Mouse (Mus musculus) limb, embryonic 12.5 days (tissue): Measurements from ENCODE around the gene Stat5b. TPM values are rescaled to one million over a fixed set of nuclear protein-coding genes. Genes with fewer than 3 reads are reported as not detected.

Experiments used
- ATAC-seq: fragments of 200-750 bp; cut with Nextera tagmentation; 2 replicates; pipeline ENCODE4 v1.8.0; 2017; ENCODE audit warnings: low read depth, moderate TSS enrichment; ENCODE audit not compliant: insufficient number of reproducible peaks, insufficient read depth, low FRiP score, low TSS enrichment
- H3K27ac ChIP-seq: fragments of 300-500 bp; sonication (generic); 2 replicates; pipeline ENCODE4 v1.5.1; 2016; ENCODE audit warnings: mild to moderate bottlenecking, moderate library complexity
- H3K27me3 ChIP-seq: fragments of 300-500 bp; sonication (generic); 2 replicates; pipeline ENCODE4 v1.6.1; 2016; ENCODE audit warnings: mild to moderate bottlenecking, moderate library complexity
- H3K36me3 ChIP-seq: fragments of 300-500 bp; sonication (generic); 2 replicates; pipeline ENCODE4 v1.6.1; 2016; ENCODE audit warnings: mild to moderate bottlenecking, moderate library complexity
- H3K4me1 ChIP-seq: fragments of 300-500 bp; sonication (generic); replicated peaks from 2 replicates; pipeline ENCODE4 v1.6.1; 2016
- H3K4me2 ChIP-seq: fragments of 300-500 bp; sonication (generic); 2 replicates; pipeline ENCODE4 v1.6.1; 2016; ENCODE audit warnings: mild to moderate bottlenecking, moderate library complexity
- H3K4me3 ChIP-seq: fragments of 300-500 bp; sonication (generic); replicated peaks from 2 replicates; pipeline ENCODE4 v1.5.1; 2016; ENCODE audit warnings: mild to moderate bottlenecking
- H3K9ac ChIP-seq: fragments of 300-500 bp; sonication (generic); replicated peaks from 2 replicates; pipeline ENCODE4 v1.6.1; 2016; ENCODE audit warnings: mild to moderate bottlenecking, moderate library complexity
- H3K9me3 ChIP-seq: fragments of 300-500 bp; sonication (generic); 2 replicates; pipeline ENCODE4 v1.6.1; 2016; ENCODE audit warnings: mild to moderate bottlenecking, moderate library complexity
- WGBS: fragments of 180-500 bp; shearing (Covaris S2); methylation state at CpG from one replicate; pipeline ENCODE4 v1.1.7; 2016; 5-methylcytosine and 5-hydroxymethylcytosine counted together
- polyA plus RNA-seq: library from polyadenylated mRNA; unstranded; fragments of >200 nt; fragmentation: Nextera tagmentation; extraction: Ambion mirVana; gene quantifications from 2 replicates; pipeline ENCODE4 v1.2.1, GENCODE M21; 2016

Stat5b gene
- polyA plus RNA-seq = 20.4 and 20.6 TPM in 2 replicates

DNA sequence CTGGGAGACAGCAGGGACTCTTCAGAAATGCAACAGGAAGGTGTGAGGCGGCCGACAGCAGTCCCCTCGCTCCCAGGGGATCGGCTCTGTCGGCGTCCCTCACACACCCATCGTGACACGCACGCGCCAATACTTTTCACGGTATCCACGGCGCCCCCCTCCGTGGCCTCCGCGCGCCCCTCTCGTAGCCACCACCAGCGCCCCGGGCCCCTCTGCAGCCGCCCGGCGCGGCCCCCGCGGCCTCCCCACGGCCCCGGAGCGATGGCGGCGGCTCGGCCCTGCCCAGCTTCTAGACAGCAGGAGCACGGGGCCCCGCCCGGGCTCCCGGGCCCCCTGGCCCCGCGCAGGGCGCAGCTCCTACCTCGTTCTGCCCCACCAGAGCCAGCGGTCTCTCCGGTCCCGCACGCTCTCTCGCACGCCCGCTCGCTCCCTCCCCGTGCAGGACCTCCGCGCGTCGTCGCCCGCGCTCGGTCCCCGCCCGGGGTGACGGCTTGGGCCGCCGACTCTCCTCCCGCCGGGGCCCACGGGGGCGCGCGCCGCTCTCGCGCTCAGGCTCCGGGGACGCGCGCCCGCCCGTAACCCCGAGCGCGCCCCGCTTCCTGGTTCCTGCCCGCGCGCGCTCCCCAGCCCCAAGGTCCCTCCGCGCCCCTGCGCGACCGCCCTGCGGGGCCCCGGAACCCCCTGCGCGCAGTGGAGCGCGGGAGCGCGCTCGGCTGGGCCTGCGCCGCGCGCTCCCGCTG lies at the start of gene Stat5b:
TSS of gene Stat5b (minus strand) at position 687 of the 740 bp plus-strand sequence.
- Histone ChIP-seq H3K27ac (peak within 1 kb of the TSS; percentile 80), H3K4me3 (peak within 1 kb of the TSS; percentile 80), H3K27me3 (peaks cover 26% of the 10 kb centered on the region), H3K4me1 (peaks cover 22% of the 10 kb centered on the region), H3K9ac (peak within 1 kb of the TSS; percentile 90), H3K9me3 (no peaks in the 10 kb centered on the region), H3K36me3 (no peaks in the 10 kb centered on the region), H3K4me2 (peak within 1 kb of the TSS; percentile 85)
- under 1% methylated on average over 97 of the region's 104 CpGs for WGBS
- ATAC-seq = peak; percentile 48; the same call in 1 of the 2 replicates

DNA sequence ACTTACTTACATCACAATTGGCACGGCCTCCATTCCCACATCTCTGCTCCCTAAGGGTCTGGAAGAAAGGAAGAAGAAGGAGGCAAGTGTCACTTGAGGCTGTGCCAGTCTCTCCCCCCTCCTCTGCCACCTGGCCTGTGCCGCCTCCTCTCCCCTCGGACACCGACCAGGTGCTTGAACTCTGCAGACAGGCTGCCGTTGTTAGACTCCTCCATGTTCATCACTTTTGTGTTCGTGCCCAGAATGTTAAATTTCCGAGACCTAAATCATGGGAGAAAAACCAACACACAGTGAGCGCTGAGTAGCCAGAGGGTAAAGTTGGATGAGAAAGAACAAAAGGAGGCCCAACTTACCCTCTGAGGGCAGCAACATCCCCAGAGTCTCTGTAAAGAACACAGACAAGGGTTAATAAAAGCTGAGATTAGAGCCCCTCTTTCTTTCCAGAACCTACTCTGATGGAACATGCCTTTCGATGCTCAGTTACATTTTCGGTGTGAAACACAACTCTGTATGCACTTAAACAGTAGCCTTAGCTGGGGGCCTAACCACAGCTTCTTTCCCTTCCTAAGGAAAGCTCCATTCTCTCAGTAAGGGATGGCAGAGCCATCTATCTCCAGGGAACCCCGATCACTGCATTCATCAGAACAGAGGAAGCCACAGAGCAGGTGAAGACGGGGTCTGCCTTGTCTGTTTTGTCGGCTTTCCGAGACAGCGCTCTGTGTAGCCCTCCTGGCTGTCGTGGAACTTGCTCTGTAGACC lies 48.1 kb upstream of the Stat5b start:
- H3K36me3 ChIP-seq = peaks cover 54% of the 10 kb centered on the region
- 0 out of 2 replicates have a peak, but pooled peaks cover 5% of the 10 kb centered on the region for H3K9me3 ChIP-seq
- H3K9ac ChIP-seq = no peak overlapping the region
- 86% methylated on average over 16 of the region's 16 CpGs for WGBS
- no peak overlapping the region for H3K4me3 ChIP-seq
- 0 out of 2 replicates have a peak, but pooled peaks cover 2% of the 10 kb centered on the region for H3K4me1 ChIP-seq
- ATAC-seq = no peak
- no peak overlapping the region for H3K27ac ChIP-seq
- H3K27me3 ChIP-seq = no peaks in the 10 kb centered on the region
- no peak overlapping the region for H3K4me2 ChIP-seq

GRCm38 (mm10) chr11:100897294-100898231 lies 47.0 kb upstream of the Stat5b start:
- Histone ChIP-seq H3K27ac (no peak overlapping the region), H3K4me1 (0 out of 2 replicates have a peak, but pooled peaks cover 3% of the 10 kb centered on the region), H3K36me3 (peaks cover 54% of the 10 kb centered on the region), H3K27me3 (no peaks in the 10 kb centered on the region), H3K9me3 (0 out of 2 replicates have a peak, but pooled peaks cover 5% of the 10 kb centered on the region), H3K4me2 (no peak overlapping the region), H3K9ac (no peak overlapping the region), H3K4me3 (no peak overlapping the region)
- ATAC-seq = no peak
- WGBS = 76% methylated on average over 7 of the region's 7 CpGs

GRCm38 (mm10) chr11:100896078-100896477 lies 45.6 kb upstream of the Stat5b start:
- Histone ChIP-seq H3K4me2 (no peak overlapping the region), H3K36me3 (peaks cover 48% of the 10 kb centered on the region; the same call in 1 of the 2 replicates), H3K9ac (no peak overlapping the region), H3K9me3 (no peaks in the 10 kb centered on the region), H3K27me3 (no peaks in the 10 kb centered on the region), H3K27ac (no peak overlapping the region), H3K4me3 (no peak overlapping the region), H3K4me1 (0 out of 2 replicates have a peak, but pooled peaks cover 3% of the 10 kb centered on the region)
- WGBS = 82% methylated on average over 10 of the region's 10 CpGs
- ATAC-seq = no peak

- 65% methylated on average over 9 of the region's 9 CpGs for WGBS
- Histone ChIP-seq H3K27me3 (no peaks in the 10 kb centered on the region), H3K27ac (no peak overlapping the region), H3K4me2 (no peak overlapping the region), H3K9ac (no peak overlapping the region), H3K4me3 (no peak overlapping the region), H3K4me1 (0 out of 2 replicates have a peak, but pooled peaks cover 3% of the 10 kb centered on the region), H3K36me3 (peaks cover 58% of the 10 kb centered on the region; the same call in 1 of the 2 replicates), H3K9me3 (no peaks in the 10 kb centered on the region)
- no peak for ATAC-seq
These were observed 43.8 kb upstream of the Stat5b start for GRCm38 (mm10) chr11:100894146-100894918.

GRCm38 (mm10) chr11:100893482-100893881 lies 43.0 kb upstream of the Stat5b start:
- 14% methylated on average over 9 of the region's 9 CpGs for WGBS
- H3K4me2 ChIP-seq = no peak overlapping the region
- H3K4me1 ChIP-seq = 0 out of 2 replicates have a peak, but pooled peaks cover 3% of the 10 kb centered on the region
- no peak overlapping the region for H3K27ac ChIP-seq
- no peak for ATAC-seq
- H3K36me3 ChIP-seq = peaks cover 60% of the 10 kb centered on the region
- no peak overlapping the region for H3K9ac ChIP-seq
- H3K4me3 ChIP-seq = no peak overlapping the region
- H3K27me3 ChIP-seq = no peaks in the 10 kb centered on the region
- H3K9me3 ChIP-seq = no peaks in the 10 kb centered on the region

- H3K36me3 ChIP-seq = peaks cover 60% of the 10 kb centered on the region
- H3K27ac ChIP-seq = no peak overlapping the region
- WGBS = 83% methylated on average over 5 of the region's 5 CpGs
- H3K9me3 ChIP-seq = no peaks in the 10 kb centered on the region
- H3K4me1 ChIP-seq = 0 out of 2 replicates have a peak, but pooled peaks cover 3% of the 10 kb centered on the region
- no peaks in the 10 kb centered on the region for H3K27me3 ChIP-seq
- no peak overlapping the region for H3K9ac ChIP-seq
- H3K4me2 ChIP-seq = no peak overlapping the region
- no peak overlapping the region for H3K4me3 ChIP-seq
- no peak for ATAC-seq
These were observed 41.9 kb upstream of the Stat5b start for GRCm38 (mm10) chr11:100892435-100892834.

- no peak overlapping the region; the same call in 1 of the 2 replicates for H3K9ac ChIP-seq
- ATAC-seq = no peak
- no peaks in the 10 kb centered on the region for H3K27me3 ChIP-seq
- 0 out of 2 replicates have a peak, but pooled peaks cover 3% of the 10 kb centered on the region for H3K4me1 ChIP-seq
- no peak overlapping the region for H3K4me2 ChIP-seq
- no peak overlapping the region for H3K27ac ChIP-seq
- H3K9me3 ChIP-seq = no peaks in the 10 kb centered on the region
- no peak overlapping the region for H3K4me3 ChIP-seq
- H3K36me3 ChIP-seq = peaks cover 64% of the 10 kb centered on the region
- WGBS = 55% methylated on average over 15 of the region's 15 CpGs
These were observed 41.0 kb upstream of the Stat5b start for GRCm38 (mm10) chr11:100891256-100892123.

DNA sequence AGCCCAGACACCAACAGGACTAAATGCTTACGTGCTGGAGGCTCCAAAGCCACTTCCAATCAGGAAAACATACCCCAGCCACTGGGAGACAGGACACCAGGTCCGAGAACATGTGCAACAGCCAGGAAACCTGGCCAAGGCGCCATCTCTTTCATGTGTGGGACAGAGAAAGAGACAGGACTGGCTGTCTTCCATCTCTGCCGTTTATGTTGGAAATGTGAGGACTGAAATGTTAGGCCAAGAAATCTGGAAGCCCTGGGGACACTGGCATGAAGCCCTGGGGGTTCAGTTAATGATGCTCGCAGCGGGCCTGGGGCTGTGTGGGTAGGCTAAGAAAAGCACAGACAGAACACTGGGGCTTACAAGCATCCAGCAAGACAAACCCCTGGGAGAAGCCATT lies 40.0 kb upstream of the Stat5b start:
- no peak for ATAC-seq
- Histone ChIP-seq H3K9me3 (no peaks in the 10 kb centered on the region), H3K27me3 (no peaks in the 10 kb centered on the region), H3K4me3 (no peak overlapping the region), H3K9ac (no peak overlapping the region), H3K4me2 (no peak overlapping the region), H3K36me3 (peaks cover 72% of the 10 kb centered on the region), H3K4me1 (0 out of 2 replicates have a peak, but pooled peaks cover 3% of the 10 kb centered on the region), H3K27ac (no peak overlapping the region)
- WGBS = 88% methylated on average over 6 of the region's 6 CpGs
